Mouse (Mus musculus): ENCODE results near the gene Gm5965.
"Not testable (repeated sequence)": the region's sequence is repeated elsewhere in the genome, so short reads cannot be mapped to it uniquely, and the experiment has no call there.

Gm5965 gene

DNA sequence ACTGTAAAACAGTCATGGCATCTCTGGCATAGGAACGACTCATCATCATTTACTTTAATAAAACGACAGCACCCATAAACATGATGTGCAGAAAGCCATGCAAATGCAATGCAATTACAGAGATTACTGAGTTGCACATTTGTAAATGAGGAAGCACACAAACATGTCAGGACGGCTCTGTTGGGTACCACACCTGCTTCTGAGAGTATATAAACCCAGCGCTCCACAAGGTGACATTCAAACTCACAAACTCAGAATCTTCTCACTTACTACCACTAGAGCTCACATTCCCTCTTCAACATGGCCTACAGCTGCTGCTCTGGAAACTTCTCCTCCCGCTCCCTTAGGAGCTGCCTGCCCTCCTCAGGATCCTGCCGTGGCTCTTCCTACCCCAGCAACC, at the start of gene Gm5965:
Gene Gm5965 (plus strand): TSS at position 301 of the 400 bp plus-strand sequence.
- Histone ChIP-seq H3K36me3 (ENCODE audit: control insufficient read depth, insufficient read depth, low read length, poor library complexity, severe bottlenecking) (no peaks in the 10 kb centered on the region), H3K27me3 (ENCODE audit: control insufficient read depth, insufficient read depth, low read length, poor library complexity, severe bottlenecking) (no peaks in the 10 kb centered on the region)

DNA sequence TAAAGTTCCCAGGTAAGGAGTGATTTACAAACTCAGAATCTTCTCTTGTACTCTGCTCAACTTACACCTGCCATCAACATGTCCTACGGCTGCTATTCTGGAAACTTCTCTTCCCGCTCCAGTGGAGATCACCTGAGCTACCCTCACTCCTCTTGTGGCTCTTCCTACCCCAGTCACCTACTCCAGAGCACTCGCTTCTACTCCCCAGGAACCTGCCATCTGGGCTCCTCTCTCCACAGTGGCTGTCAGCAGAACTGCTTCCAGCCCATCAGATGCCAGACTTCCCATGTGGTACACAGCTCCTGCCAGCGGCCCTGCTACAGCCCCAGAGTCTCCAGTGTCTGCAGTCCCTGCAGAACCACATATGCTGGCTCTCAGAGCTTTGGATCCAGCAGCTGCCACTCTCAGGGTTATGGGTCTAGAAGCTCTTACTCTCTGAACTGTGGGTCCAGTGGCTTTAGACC, 48.9 kb upstream of the Gm5965 start, which contains the start of gene Krtap13-1:
Gene Krtap13-1 (plus strand): TSS at position 51 of the 464 bp plus-strand sequence.
- Histone ChIP-seq H3K36me3 (ENCODE audit: control insufficient read depth, insufficient read depth, low read length, poor library complexity, severe bottlenecking) (no peaks in the 10 kb centered on the region), H3K27me3 (ENCODE audit: control insufficient read depth, insufficient read depth, low read length, poor library complexity, severe bottlenecking) (no peaks in the 10 kb centered on the region)
- DNase-seq (ENCODE audit: low read depth, low spot score): no peak

More for the DNA sequence above, at the start of gene Gm5965:
- DNase-seq (ENCODE audit: low read depth, low spot score): no peak

GRCm38 (mm10) chr16:88735391-88735790, 42.3 kb upstream of the Gm5965 start:
- H3K27me3 ChIP-seq (ENCODE audit: control insufficient read depth, insufficient read depth, low read length, poor library complexity, severe bottlenecking): no peaks in the 10 kb centered on the region
- no peaks in the 10 kb centered on the region for H3K36me3 ChIP-seq (ENCODE audit: control insufficient read depth, insufficient read depth, low read length, poor library complexity, severe bottlenecking)
- no peak for DNase-seq (ENCODE audit: low read depth, low spot score)

GRCm38 (mm10) chr16:88744750-88745340, 32.9 kb upstream of the Gm5965 start:
- no peaks in the 10 kb centered on the region for H3K36me3 ChIP-seq (ENCODE audit: control insufficient read depth, insufficient read depth, low read length, poor library complexity, severe bottlenecking)
- no peak for DNase-seq (ENCODE audit: low read depth, low spot score)
- H3K27me3 ChIP-seq (ENCODE audit: control insufficient read depth, insufficient read depth, low read length, poor library complexity, severe bottlenecking): no peaks in the 10 kb centered on the region

GRCm38 (mm10) chr16:88747943-88748342, 29.8 kb upstream of the Gm5965 start:
- no peaks in the 10 kb centered on the region for H3K36me3 ChIP-seq (ENCODE audit: control insufficient read depth, insufficient read depth, low read length, poor library complexity, severe bottlenecking)
- no peak for DNase-seq (ENCODE audit: low read depth, low spot score)

DNA sequence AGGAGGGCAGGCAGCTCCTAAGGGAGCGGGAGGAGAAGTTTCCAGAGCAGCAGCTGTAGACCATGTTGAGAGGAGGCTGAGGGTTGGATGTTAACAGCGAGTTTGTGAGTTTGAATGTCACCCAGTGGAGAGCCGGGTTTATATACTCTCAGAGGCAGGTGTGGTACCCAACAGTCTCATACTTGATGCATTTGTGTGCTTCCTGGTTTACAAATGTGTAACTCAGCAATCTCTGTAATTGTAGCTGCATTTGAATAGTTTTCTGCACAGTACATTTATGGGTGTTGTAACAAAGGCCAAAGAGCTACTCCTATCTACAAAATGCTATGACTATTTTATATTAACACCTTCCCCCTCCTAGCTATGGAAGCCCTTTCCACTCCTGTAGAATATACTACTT, 26.2 kb upstream of the Gm5965 start, which contains the start of gene Krtap13:
Gene Krtap13 (minus strand): TSS at position 101 of the 400 bp plus-strand sequence.
- not testable (repeated sequence) for DNase-seq (ENCODE audit: low read depth, low spot score); H3K36me3 ChIP-seq (ENCODE audit: control insufficient read depth, insufficient read depth, low read length, poor library complexity, severe bottlenecking); H3K27me3 ChIP-seq (ENCODE audit: control insufficient read depth, insufficient read depth, low read length, poor library complexity, severe bottlenecking)

More at GRCm38 (mm10) chr16:88747943-88748342, 29.8 kb upstream of the Gm5965 start:
- no peaks in the 10 kb centered on the region for H3K27me3 ChIP-seq (ENCODE audit: control insufficient read depth, insufficient read depth, low read length, poor library complexity, severe bottlenecking)

- H3K27me3 ChIP-seq (ENCODE audit: control insufficient read depth, insufficient read depth, low read length, poor library complexity, severe bottlenecking); DNase-seq (ENCODE audit: low read depth, low spot score); H3K36me3 ChIP-seq (ENCODE audit: control insufficient read depth, insufficient read depth, low read length, poor library complexity, severe bottlenecking): not testable (repeated sequence)
Observed at GRCm38 (mm10) chr16:88758547-88758946, 19.1 kb upstream of the Gm5965 start, which contains the start of gene 2310034C09Rik. TSS of gene 2310034C09Rik (plus strand) at chr16:88758847.

DNA sequence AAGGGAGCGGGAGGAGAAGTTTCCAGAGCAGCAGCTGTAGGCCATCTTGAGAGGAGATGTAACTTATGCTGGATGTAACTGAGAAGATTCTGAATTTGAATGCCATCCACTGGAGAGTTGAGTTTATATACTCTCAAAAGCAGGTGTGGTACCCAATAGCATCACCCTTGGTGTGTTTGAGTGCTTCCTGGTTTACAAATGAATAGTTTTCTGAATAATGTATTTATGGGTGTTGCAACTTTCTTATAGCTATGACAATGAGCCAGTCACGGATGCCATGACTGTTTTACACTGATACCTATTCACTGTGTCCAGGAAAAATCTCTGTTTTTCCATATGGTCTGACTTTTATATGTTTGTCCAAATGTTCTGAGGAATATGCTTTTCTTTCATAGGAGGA, 3.6 kb upstream of the Gm5965 start, which contains the start of gene 2310057N15Rik:
Gene 2310057N15Rik (minus strand): TSS at position 101 of the 400 bp plus-strand sequence.
- DNase-seq (ENCODE audit: low read depth, low spot score): no peak
- no peaks in the 10 kb centered on the region for H3K36me3 ChIP-seq (ENCODE audit: control insufficient read depth, insufficient read depth, low read length, poor library complexity, severe bottlenecking)
- no peaks in the 10 kb centered on the region for H3K27me3 ChIP-seq (ENCODE audit: control insufficient read depth, insufficient read depth, low read length, poor library complexity, severe bottlenecking)

DNA sequence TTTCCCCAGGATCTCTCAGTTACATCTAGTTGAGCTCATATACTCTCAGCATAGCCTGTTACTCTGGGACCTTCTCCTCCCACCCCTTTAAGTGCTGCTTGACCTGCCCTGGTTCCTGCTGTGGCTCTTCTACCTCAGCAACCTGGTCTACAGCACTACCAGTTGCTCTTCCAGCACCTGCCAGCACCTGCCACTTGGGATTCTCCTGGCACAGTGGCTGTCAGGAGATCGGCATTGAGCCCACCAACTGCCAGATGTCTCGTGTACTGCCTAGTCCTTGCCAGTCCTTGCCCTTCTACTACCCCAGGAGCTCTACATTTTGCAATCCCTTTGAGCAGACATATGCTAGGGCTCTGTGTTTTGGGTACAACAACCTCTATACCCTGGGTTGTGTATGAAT, 9.1 kb downstream of the Gm5965 start:
- no peak for DNase-seq (ENCODE audit: low read depth, low spot score)
- H3K27me3 ChIP-seq (ENCODE audit: control insufficient read depth, insufficient read depth, low read length, poor library complexity, severe bottlenecking): no peaks in the 10 kb centered on the region
- no peaks in the 10 kb centered on the region for H3K36me3 ChIP-seq (ENCODE audit: control insufficient read depth, insufficient read depth, low read length, poor library complexity, severe bottlenecking)

GRCm38 (mm10) chr16:88811827-88812226, 34.1 kb downstream of the Gm5965 start, which contains the start of gene Gm20741:
TSS of gene Gm20741 (minus strand) at chr16:88812220.
- H3K27me3 ChIP-seq (ENCODE audit: control insufficient read depth, insufficient read depth, low read length, poor library complexity, severe bottlenecking): no peaks in the 10 kb centered on the region
- no peak for DNase-seq (ENCODE audit: low read depth, low spot score)
- no peaks in the 10 kb centered on the region for H3K36me3 ChIP-seq (ENCODE audit: control insufficient read depth, insufficient read depth, low read length, poor library complexity, severe bottlenecking)

DNA sequence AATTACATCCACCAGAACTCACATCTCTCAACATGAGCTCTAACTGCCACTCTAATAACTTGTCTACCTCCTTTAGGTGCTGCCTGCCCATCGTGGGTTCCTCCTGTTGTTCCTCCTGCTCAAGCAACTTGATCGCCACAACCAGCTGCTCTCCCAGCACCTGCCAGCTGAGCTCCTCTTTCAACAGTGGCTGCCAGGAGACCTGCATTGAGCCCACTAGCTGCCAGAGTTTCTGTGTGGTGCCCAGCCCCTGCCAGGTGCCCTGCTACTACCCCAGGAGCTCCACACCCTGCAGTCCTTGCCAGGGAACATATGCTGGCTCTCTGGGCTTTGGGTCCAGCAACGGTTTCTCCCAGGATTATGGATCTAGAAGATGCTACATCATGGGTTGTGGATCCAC, 42.4 kb downstream of the Gm5965 start, which contains the start of gene Krtap15:
Gene Krtap15 (plus strand): TSS at position 150 of the 400 bp plus-strand sequence.
- Histone ChIP-seq H3K27me3 (ENCODE audit: control insufficient read depth, insufficient read depth, low read length, poor library complexity, severe bottlenecking) (no peaks in the 10 kb centered on the region), H3K36me3 (ENCODE audit: control insufficient read depth, insufficient read depth, low read length, poor library complexity, severe bottlenecking) (no peaks in the 10 kb centered on the region)
- DNase-seq (ENCODE audit: low read depth, low spot score): no peak

DNA sequence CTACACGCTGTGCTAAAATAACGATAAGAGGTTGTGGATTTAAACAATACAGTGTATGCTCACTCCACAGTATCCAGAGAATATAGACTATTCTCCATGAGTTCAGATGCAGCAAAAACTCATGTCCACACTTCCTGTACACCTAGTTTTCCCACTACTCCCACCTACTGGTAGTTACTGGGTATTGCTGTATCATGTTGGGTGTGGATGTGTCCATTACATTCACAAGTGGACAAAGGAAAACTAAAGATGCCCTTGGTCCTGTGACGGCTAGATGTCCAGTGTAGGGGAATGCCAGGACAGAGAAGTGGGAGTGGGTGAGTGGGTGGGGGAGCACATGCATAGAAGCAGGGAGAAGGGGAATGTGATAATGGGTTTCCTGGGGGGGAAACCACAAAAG, 46.0 kb downstream of the Gm5965 start:
- Histone ChIP-seq H3K27me3 (ENCODE audit: control insufficient read depth, insufficient read depth, low read length, poor library complexity, severe bottlenecking) (no peaks in the 10 kb centered on the region), H3K36me3 (ENCODE audit: control insufficient read depth, insufficient read depth, low read length, poor library complexity, severe bottlenecking) (no peaks in the 10 kb centered on the region)
- peak; percentile 8 for DNase-seq (ENCODE audit: low read depth, low spot score)

- Histone ChIP-seq H3K36me3 (ENCODE audit: control insufficient read depth, insufficient read depth, low read length, poor library complexity, severe bottlenecking) (no peaks in the 10 kb centered on the region), H3K27me3 (ENCODE audit: control insufficient read depth, insufficient read depth, low read length, poor library complexity, severe bottlenecking) (no peaks in the 10 kb centered on the region)
- no peak for DNase-seq (ENCODE audit: low read depth, low spot score)
Observed at GRCm38 (mm10) chr16:88826095-88826652, 48.5 kb downstream of the Gm5965 start, which contains the start of gene Krtap14. TSS of gene Krtap14 (minus strand) at chr16:88826145.

DNA sequence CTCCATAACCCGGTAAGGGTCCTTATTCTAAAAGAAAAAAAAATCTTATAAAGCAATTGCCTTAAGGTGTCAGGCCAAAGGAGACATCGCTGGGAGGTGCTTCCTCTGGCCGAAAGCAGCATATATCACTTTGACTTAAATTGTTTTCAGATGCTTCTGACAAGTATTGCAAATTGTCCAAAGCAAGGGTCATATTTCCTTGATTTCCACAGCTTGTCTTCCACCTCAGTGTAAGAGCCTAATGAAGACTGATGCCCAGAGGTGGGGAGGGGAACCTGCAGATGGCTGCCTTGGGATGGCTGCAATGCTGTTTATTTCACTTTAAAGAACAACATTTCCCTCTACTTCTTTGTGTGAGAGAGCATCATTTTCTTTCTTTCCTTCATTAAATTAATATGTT, 49.3 kb downstream of the Gm5965 start:
- H3K27me3 ChIP-seq (ENCODE audit: control insufficient read depth, insufficient read depth, low read length, poor library complexity, severe bottlenecking): no peaks in the 10 kb centered on the region
- no peak for DNase-seq (ENCODE audit: low read depth, low spot score)
- no peaks in the 10 kb centered on the region for H3K36me3 ChIP-seq (ENCODE audit: control insufficient read depth, insufficient read depth, low read length, poor library complexity, severe bottlenecking)
